Mouse (Mus musculus) erythroblast, embryonic 14.5 days (primary cell): ENCODE measurements at regions not wholly inside any gene's neighbourhood (a gene's known extent, or its start where the extent isn't known, plus 50 kb on each side); places are given as distances from the start of the nearest gene placed in this dataset.
"Not testable (repeated sequence)": the region's sequence is repeated elsewhere in the genome, so short reads cannot be mapped to it uniquely, and the experiment has no call there.

Source experiments
- GATA1 ChIP-seq: IDR thresholded peaks from 2 replicates; pipeline ENCODE4 v1.6.1; 2012; ENCODE audit warnings: low read length, inconsistent platforms, mixed read lengths
- TAL1 ChIP-seq: IDR thresholded peaks from 3 replicates; pipeline ENCODE4 v1.6.1; 2012; ENCODE audit warnings: low read length, inconsistent platforms, mixed read lengths

DNA sequence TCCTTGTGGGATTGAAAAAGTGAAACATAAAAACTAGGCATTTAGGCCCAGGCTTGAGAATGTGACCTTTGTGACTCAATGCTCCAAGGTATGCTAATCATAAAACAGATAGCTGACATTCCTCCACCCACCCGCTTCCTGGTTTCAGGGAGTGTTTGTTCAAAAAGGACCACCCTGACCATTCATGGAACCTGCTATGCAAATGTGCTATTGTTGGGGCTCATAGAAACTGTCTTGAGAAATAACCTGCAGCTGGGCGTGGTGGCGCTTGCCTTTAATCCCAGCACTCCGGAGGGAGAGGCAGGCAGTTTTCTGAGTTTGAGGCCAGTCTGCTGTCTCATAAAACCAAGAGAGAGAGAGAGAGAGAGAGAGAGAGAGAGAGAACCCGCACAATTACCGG is 350.8 kb downstream of the Fam19a5 start:
- not testable (repeated sequence) for TF ChIP-seq GATA1, TAL1
